Mouse (Mus musculus) G1E (cell line): ENCODE measurements at regions not wholly inside any gene's neighbourhood (a gene's known extent, or its start where the extent isn't known, plus 50 kb on each side); places are given as distances from the start of the nearest gene placed in this dataset.

ENCODE experiments used
- ATAC-seq: 2 replicates; pipeline ENCODE4 v1.8.0; 2016; ENCODE audit warnings: mild to moderate bottlenecking; ENCODE audit not compliant: insufficient number of reproducible peaks, poor library complexity, low FRiP score, severe bottlenecking; ENCODE audit errors: extremely low read depth
- DNase-seq: peaks from one replicate; pipeline ENCODE4 v3.0.0; 2012; ENCODE audit warnings: low spot score
- H3K27me3 ChIP-seq: 2 replicates; pipeline ENCODE4 v1.6.1; 2012; ENCODE audit warnings: mild to moderate bottlenecking, low read length, inconsistent platforms; ENCODE audit not compliant: insufficient read depth
- H3K36me3 ChIP-seq: replicated peaks from 2 replicates; pipeline ENCODE3; 2012; ENCODE audit warnings: mild to moderate bottlenecking, inconsistent platforms
- H3K4me1 ChIP-seq: 2 replicates; pipeline ENCODE4 v1.6.1; 2012; ENCODE audit warnings: low read depth, low read length, inconsistent platforms, mixed read lengths; ENCODE audit not compliant: insufficient read depth
- H3K4me3 ChIP-seq: 2 replicates; pipeline ENCODE4 v1.5.1; 2012; ENCODE audit warnings: low read depth, mild to moderate bottlenecking, inconsistent platforms, low read length, moderate library complexity, mixed read lengths
- H3K9me3 ChIP-seq: replicated peaks from 2 replicates; pipeline ENCODE4 v1.6.1; 2012; ENCODE audit warnings: inconsistent platforms
- CTCF ChIP-seq: IDR thresholded peaks from 2 replicates; pipeline ENCODE4 v1.5.1; 2012; ENCODE audit warnings: low read depth, low read length, inconsistent platforms, mixed read lengths
- GATA1 ChIP-seq: IDR thresholded peaks from 2 replicates; pipeline ENCODE4 v1.6.1; 2012; ENCODE audit warnings: borderline replicate concordance, low read length, inconsistent platforms, mixed read lengths
- GATA2 ChIP-seq: IDR thresholded peaks from 2 replicates; pipeline ENCODE4 v1.6.1; 2012; ENCODE audit warnings: low read depth, low read length, inconsistent platforms, borderline replicate concordance
- POLR2AphosphoS5 ChIP-seq: IDR thresholded peaks from 2 replicates; pipeline ENCODE4 v1.6.1; 2012; ENCODE audit warnings: low read depth, low read length, inconsistent platforms; ENCODE audit not compliant: insufficient replicate concordance
- TAL1 ChIP-seq: conservative IDR thresholded peaks from 2 replicates; pipeline ENCODE4 v1.6.1; 2012; ENCODE audit warnings: low read depth, low read length, inconsistent platforms, mixed read lengths

DNA sequence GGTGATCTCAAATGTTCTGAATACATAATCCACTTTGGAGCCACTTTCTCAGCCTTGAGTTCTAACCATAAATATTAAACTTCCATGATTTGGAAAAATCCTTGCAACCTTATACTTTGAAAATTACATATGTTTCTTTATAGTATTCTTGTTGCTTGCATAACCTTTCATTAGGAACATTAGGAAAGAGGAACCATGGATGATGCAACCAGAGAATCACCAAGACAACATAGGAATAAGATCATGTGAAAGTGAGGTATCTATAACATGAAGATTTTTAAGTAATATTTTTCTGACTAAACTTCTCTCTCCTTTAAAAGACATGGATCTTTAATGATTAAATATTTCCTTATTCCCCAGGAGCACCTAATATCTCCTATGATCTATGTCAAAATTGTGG lies 1057.0 kb downstream of the Pla2g4a start:
- Histone ChIP-seq H3K36me3 (no peaks in the 10 kb centered on the region), H3K4me1 (no peaks in the 10 kb centered on the region), H3K4me3 (no peak overlapping the region), H3K27me3 (no peaks in the 10 kb centered on the region), H3K9me3 (no peaks in the 10 kb centered on the region)
- TF ChIP-seq CTCF = no peak
- no peak for TF ChIP-seq GATA2
- TF ChIP-seq GATA1 = no peak
- TF ChIP-seq POLR2AphosphoS5 = no peak
- TF ChIP-seq TAL1 = no peak
- ATAC-seq (no peak), DNase-seq (no peak)

DNA sequence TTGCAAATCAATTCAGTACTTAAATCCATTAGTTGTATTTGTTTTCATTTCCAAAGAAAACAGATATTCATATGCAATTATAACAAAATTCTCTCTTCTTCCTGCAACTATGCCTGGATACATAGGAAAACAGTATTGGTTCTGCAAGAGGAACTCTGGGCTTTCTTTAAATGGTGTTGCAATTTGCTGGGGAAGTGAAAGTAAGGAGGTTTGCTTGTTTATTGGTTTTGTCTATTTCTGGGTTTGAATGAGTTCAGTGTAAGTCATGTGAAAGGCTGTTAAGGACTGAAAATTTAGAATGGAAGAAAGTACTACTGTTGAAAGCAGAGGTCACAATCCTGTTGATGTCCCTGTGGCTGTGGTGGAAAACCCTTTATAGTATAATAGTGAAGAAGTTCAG lies 1058.0 kb downstream of the Pla2g4a start:
- Histone ChIP-seq H3K27me3 (no peaks in the 10 kb centered on the region), H3K36me3 (no peaks in the 10 kb centered on the region), H3K4me3 (no peak overlapping the region), H3K9me3 (peaks cover 2% of the 10 kb centered on the region; the same call in 1 of the 2 replicates), H3K4me1 (no peaks in the 10 kb centered on the region)
- no peak for ATAC-seq
- TF ChIP-seq GATA2 (no peak), POLR2AphosphoS5 (no peak), TAL1 (no peak), GATA1 (no peak), CTCF (no peak)
- no peak for DNase-seq

DNA sequence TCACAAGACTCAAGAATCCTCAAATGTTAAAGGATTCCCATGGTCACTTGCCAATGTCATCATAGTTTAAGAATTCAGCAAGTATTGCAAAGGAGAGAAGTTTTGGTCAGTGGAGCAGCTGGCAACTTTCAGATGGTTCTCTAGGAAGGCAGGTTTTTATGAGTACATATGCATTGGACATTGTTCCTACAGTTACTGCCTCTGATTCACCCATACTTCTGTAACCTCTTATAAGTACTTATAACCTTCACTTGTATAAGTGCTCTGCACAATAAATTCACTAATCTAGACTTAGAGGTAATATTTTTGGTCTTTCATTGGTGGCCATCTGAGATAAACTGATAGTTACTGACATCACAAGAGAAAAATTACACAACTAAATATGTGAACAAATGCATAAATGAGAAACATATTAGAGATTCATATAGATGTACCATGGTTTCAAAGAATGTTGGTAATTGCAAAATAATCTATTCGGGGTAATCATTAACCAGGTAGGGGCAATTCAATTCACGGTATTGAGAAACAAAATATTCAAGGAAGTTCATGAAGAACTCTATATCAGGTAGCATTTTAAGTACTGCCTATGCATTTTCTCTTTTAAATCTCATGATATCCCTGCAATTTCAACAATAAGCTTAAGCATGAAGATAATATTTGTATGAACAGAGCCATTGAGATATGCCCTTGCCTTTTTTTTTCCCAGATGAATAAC lies 1059.6 kb downstream of the Pla2g4a start:
- Histone ChIP-seq H3K27me3 (no peaks in the 10 kb centered on the region), H3K36me3 (no peaks in the 10 kb centered on the region), H3K4me1 (no peaks in the 10 kb centered on the region), H3K4me3 (no peak overlapping the region), H3K9me3 (peaks cover 5% of the 10 kb centered on the region; the same call in 1 of the 2 replicates)
- DNase-seq (no peak), ATAC-seq (no peak; the same call in 1 of the 2 replicates)
- no peak for TF ChIP-seq GATA1
- no peak for TF ChIP-seq POLR2AphosphoS5
- TF ChIP-seq TAL1 = no peak

DNA sequence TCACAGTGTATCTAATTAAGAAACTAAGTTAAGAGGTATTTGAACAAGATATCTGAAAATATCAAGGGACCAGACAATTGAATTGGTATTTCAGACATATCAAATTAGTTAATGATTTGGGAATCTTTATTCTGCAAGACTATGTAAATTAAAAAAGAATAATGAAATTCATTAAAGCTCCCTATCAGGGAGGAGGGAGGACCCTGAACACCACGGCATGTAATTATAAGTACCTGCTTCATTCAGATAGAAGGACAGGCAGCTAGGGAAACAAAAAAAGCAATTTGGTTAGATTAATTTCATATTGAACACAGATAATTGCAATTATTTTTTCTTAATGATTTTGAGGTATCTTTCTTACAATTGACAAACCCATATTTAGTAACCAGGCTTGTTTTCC lies 1090.3 kb downstream of the Pla2g4a start:
- H3K36me3 ChIP-seq = no peaks in the 10 kb centered on the region
- DNase-seq = no peak
- no peak for TF ChIP-seq GATA2
- no peak for TF ChIP-seq POLR2AphosphoS5
- TF ChIP-seq GATA1 = no peak
- TF ChIP-seq CTCF = no peak
- TF ChIP-seq TAL1 = no peak
- H3K4me1 ChIP-seq = no peaks in the 10 kb centered on the region
- no peak overlapping the region for H3K4me3 ChIP-seq
- no peaks in the 10 kb centered on the region for H3K27me3 ChIP-seq
- no peak for ATAC-seq
- no peaks in the 10 kb centered on the region; the same call in 1 of the 2 replicates for H3K9me3 ChIP-seq

DNA sequence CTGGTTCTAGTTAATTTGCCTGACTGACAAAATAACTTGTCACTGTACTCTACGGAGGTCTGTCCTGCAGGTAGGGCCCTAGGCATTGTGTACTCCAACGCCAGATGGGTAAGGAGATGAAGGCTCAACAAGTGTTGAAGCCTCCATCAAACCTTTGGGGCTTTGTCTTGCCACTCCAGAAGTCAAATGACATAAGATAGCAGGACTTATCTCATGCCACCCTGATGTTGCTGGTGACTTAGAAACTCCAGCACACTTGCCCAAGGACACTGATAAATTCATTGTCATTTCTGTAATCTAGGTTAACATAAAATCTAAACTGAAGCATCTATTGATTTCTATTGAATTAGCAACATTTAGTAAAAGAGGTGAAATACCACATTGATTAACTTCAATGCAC lies 1097.5 kb downstream of the Pla2g4a start:
- DNase-seq (no peak), ATAC-seq (no peak)
- Histone ChIP-seq H3K9me3 (0 out of 2 replicates have a peak, but pooled peaks cover 5% of the 10 kb centered on the region), H3K4me3 (no peak overlapping the region), H3K4me1 (no peaks in the 10 kb centered on the region), H3K27me3 (no peaks in the 10 kb centered on the region), H3K36me3 (no peaks in the 10 kb centered on the region)
- TF ChIP-seq CTCF (no peak), GATA1 (no peak), TAL1 (no peak), GATA2 (no peak), POLR2AphosphoS5 (no peak)

DNA sequence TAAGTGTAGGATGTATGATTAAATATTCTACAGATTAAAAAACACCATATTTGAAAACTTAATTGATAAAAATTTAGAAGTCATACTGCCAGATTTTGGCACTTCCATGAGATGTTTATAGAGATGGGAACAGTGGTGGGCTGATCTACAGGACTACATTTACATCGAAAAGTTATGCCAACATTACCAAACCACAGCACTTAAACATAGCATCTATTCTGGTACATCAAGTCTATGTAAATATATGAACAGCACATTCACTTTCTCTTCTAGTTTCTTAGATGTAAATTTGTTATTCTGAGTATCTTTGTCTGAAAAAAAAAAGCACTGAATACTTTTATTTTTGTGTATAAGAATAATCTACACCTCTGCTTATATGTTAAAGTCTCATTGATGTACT lies 1108.1 kb downstream of the Pla2g4a start:
- H3K4me3 ChIP-seq = no peak overlapping the region
- no peaks in the 10 kb centered on the region for H3K27me3 ChIP-seq
- no peaks in the 10 kb centered on the region for H3K36me3 ChIP-seq
- ATAC-seq (no peak), DNase-seq (no peak)
- H3K9me3 ChIP-seq = no peaks in the 10 kb centered on the region
- H3K4me1 ChIP-seq = no peaks in the 10 kb centered on the region
- TF ChIP-seq CTCF (no peak), GATA2 (no peak), GATA1 (no peak), POLR2AphosphoS5 (no peak), TAL1 (no peak)
